Mouse (Mus musculus): ENCODE measurements at regions not wholly inside any gene's neighbourhood (a gene's known extent, or its start where the extent isn't known, plus 50 kb on each side); places are given as distances from the start of the nearest gene placed in this dataset.

DNA sequence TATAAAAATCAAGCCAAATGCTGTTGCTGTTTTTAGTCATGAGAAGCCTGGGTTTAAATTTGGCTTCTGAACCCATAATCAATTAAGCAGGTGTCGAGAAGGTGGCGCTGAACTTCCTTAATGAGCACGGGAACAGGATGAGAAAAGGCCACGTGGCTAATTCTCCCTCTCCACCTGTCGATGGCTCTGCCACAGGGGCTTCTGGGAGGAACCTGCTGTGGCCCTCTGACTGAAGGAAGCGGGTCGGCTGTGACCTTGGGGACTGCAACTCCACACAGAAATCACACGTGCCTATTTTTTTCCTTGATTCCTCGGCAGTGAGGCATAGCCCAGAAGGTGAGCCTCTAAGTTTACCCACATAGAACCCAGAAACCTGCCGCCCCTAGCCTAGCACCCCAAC is 244.8 kb upstream of the Sulf2 start:
- no peak for DNase-seq

DNA sequence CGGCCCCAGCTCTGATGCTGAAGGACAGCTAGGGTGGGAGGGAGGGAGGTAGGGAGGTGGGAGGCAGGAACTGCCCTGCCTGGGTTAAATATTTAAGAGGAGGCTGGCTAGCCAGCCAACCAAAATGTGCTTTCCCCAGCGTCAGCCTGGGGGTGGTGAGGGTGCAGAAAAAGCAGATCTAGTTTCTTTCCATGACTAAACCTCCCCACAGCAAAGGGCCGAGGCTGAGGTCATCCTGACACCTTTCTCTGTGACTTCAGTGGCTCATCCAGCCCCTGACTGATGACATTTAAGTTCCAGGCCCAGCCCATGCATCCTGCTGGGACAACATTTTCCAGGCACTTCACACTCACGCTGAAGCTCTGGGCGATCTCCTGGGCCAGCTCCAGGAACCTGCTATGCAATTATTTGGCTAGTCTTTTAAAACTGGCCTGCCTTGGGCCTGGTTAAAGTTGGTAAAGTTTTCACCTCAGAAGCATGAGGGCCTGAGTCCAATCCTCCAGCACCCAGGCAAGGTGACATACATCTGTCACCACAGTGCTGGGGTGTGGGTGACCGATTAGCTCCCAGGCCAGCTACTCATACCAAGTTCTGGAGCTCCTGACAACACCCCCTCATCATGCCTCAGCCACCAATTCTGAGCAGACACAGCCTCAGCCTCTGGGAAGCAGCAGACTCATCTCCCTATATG is 243.8 kb upstream of the Sulf2 start:
- DNase-seq = peak; percentile 44 to 52

- DNase-seq = no peak
Measured at GRCm38 (mm10) chr2:166398774-166399139, 243.3 kb upstream of the Sulf2 start.

DNA sequence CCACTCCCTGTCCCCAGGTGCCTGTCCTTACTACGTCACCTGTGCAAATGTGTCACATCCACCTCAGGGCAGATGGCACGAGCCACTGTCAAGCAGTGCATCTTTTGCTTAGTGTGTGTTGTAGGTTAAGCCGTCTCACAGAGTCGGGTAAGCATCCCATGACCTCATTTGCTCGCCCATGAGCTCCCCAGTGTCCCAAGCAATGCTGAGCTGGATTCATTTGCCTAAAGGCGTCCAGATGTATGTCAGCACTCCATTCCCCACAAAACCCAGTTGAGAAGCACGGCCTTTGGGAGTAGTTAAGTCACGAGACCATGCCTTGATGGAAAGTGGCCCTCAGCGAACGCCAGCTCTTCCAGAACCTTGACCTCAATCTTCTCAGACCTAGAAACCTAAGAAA is 242.7 kb upstream of the Sulf2 start:
- DNase-seq = no peak

GRCm38 (mm10) chr2:166394666-166395065 is 239.2 kb upstream of the Sulf2 start:
- no peak for DNase-seq

DNA sequence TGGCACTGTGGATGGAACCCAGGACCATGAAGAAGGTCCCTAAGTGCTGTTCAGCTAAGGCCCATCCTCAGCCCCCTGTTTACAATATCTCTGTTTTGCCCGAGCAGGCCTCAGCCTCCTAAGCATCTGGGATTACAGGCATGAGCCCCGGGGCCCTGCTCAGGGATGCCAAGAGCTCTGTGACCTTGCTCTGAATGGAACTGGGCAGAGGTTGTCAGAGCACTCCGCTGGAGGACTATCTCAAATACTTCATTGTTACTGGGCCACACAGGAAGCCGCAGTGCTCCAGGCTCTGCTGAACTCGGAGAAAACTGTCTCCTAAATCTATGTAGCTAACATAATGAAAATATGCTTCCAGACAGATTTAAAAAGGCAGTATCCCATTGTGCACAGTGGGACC is 235.7 kb upstream of the Sulf2 start:
- DNase-seq = no peak

DNA sequence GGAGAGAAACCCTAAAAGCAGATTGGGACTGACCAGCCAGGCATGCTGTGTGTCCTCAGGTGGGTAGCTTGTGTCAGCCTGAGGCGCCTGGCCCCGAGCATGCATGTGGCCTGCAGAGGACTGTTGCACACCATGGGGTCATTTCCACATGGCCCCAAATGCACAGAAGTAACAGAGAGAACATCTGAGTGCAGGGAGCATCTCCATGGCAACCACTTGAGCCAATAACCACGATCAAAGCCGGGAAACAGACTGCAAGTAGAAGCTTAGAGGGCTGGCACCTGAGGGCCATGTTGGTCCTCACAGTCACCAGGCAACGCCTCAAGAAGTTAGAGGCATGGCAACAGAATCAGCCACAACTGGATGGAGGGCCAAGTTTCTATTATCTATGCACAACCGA is 232.6 kb upstream of the Sulf2 start:
- DNase-seq = no peak

DNA sequence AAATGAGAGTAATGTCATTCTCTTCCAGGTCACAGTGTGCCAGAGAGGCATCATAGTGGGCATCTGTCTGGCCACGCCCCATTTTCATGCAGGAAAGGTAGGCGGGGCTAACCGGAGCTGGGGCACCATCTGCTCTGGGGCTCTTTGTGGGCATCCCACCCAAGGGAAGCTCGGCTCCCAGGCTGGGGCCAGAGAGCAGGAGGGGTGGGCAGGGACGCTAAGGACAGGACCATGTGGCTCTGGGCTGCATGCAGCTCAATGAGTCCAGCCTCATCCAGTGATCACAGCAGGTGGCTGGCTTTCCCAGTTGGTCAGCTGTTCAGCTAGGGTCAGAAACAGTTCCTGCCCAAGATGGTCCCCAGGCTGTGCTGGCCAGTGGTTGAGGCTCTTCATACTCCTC is 231.4 kb upstream of the Sulf2 start:
- DNase-seq = no peak

- no peak for DNase-seq
Measured at GRCm38 (mm10) chr2:166384583-166384982, 229.1 kb upstream of the Sulf2 start.

DNA sequence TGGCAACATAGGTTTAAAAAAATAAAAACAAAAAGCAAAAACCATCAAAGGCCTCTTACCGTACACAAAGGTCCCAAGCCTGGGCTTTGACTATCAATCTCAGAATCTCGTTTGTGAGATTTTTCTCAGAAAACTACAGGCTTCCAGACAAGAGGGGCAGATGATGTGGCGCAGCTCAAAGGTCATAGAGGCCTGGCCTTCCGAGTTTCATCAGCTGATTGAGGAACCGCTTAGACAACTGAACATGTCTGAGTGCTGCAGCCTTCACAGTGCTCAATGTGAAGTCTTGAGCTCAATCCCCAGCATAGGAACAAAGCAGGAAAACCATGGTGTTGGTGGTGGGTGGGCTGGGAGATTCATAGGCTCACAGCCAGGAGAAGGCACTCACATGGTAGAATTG is 227.9 kb upstream of the Sulf2 start:
- DNase-seq = no peak

- DNase-seq = no peak
Measured at GRCm38 (mm10) chr2:166382180-166382579, 226.7 kb upstream of the Sulf2 start.

DNA sequence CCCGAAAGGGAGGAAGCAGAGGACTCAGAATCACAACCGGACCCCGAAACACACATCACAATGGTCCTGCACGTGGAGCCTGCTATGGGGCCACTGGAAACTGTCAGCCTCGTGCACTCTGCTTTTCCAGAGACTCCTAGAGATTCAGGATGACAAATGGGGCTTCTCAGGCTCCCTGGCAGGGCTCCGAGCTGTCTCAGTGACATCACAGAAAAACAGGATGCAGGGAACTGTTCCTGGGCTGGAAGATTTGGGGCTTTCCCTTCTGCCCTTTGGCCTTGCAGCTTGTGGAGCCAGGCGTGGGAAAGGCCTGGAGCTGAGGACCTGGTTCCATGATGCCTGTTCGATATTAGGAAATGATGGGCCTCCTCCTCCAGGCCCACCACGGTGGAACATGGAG is 225.4 kb upstream of the Sulf2 start:
- peak; percentile 69 to 77 for DNase-seq

GRCm38 (mm10) chr2:166378325-166378724 is 222.9 kb upstream of the Sulf2 start:
- no peak for DNase-seq

DNA sequence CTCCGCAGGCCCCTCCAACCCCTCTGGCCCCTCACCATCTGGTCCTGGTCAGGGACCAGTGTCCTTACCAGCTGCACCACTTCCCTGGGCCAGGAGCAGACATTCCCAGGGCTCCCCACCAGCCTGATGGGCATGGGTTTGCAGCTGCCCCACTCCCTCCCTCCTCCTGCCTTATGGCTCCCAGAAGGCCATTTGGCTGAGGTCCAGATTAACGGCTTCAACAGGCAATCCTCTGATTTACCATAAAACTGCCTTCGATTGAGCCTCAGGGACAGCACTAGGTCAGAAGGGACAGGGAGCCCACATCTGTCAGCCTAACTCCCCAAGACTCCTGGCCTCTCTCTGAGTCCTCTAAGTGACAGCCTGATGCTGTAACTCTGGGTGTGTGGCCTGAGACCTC is 221.9 kb upstream of the Sulf2 start:
- no peak for DNase-seq

- DNase-seq = no peak
Measured at GRCm38 (mm10) chr2:166375639-166376038, 220.2 kb upstream of the Sulf2 start.

DNA sequence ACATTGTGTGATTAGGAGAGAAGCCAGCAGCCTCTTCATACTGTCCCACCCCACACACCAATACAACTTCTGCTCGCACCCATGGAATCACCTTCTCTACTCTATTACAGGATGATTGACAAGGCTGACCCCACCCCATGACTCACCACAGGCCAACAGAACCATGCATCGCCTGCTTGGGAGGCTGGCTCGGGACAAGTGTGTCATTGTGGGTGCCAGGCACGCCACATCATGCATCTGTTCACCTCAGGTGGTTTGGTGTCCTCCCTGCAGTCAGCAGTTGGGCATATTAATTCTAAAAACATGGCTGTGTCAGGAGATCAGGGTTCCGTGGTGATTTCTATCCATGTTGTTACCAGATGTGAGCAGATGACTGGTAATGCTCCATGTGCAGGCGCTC is 215.3 kb upstream of the Sulf2 start:
- no peak for DNase-seq

DNA sequence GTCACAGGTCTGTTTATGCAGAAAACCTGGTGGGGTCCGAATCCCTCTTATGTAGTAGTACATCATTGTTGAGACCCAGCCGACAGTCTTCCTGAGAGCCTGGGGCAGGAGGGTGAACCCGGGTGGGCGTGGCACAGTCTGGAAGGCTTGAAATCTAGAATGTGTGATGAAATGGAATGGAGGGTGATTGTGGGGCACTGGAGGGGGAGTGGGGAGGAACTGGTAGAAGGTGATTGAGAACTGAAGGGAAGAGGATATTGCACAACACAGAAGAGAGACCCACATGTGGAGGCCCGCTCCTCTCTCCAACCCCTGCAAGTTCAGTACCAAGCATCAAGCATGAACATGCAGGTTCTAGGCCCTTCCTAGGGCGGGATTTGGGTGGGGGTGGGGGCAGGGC is 206.2 kb upstream of the Sulf2 start:
- DNase-seq = no peak

DNA sequence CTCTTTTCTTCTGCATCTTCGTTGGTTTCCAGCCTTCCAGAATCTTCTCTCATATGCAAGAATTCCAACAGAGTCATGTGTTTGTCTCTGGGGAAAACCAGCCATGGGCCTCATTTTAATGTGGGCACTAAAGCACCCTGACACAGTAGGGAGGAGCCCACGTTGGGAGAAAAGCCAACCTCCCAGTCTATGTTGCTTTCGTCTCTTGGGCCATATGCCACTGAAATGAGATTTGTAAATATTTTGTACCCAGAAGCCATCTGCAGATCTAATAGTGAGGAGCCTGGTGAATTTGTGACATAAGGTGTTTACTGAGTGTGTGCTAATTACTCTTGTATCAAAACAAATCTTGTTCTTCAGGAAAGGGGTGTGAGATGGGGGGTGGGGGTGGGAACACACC is 205.3 kb upstream of the Sulf2 start:
- DNase-seq = no peak

DNA sequence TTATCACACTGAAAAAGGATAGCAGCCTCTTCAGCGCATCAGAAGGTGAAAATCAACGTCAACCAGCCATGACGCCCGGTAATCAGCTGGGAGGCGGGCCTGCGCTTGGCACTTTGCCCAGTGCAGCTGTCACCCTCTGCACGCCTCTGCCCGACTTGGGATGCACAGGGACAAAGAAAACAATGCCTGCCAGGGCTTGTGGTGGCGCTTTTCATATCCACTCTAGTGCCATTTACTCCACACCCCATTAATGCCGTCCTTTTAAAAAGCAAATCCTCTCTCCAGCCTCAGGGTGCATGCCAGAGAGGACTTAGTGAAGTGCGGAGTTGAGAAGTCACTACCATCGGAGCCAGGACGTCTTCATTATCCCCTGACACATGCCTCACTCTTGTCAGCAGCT is 204.5 kb upstream of the Sulf2 start:
- DNase-seq = no peak

GRCm38 (mm10) chr2:166357824-166358223 is 202.4 kb upstream of the Sulf2 start:
- no peak for DNase-seq

- DNase-seq = no peak
Measured at GRCm38 (mm10) chr2:166355944-166356343, 200.5 kb upstream of the Sulf2 start.

DNA sequence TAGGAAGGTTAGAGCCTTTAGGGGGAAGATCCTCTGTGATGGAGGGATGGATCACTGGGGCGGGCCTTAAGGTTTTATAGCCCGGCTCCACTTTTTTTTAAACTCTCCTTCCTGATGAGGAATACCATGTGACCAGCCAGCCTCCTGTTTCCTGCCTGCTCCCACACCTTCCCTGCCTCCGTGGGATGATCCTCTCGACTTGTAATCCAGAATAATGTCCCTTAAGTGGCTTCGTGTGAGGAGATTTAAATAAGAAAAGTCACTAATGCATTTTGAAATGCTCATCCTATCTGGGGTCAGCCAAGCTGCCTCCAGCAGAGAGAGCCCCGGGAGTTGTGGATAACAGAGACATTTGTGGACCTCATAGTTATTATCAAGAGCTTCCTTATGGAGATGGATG is 200.0 kb upstream of the Sulf2 start:
- no peak for DNase-seq

DNA sequence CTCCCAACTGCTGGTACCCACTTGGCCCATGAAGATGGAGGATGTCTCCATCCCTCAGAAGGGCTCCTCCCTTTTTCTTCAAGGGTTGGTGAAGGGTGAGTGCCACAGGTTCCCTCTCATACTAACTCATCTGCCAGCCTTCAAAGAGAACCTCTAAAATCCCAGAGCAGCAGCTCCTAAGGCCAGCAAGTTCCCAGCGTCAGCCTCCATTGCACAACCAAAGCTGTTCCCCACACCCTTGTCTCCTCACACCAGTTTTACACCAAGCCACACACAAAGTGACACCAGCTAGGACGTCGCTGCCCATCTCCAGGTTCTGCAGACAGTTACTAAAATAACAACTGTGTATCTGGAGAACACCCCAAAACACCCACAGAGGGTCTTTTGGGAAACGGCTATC is 198.9 kb upstream of the Sulf2 start:
- DNase-seq = no peak

DNA sequence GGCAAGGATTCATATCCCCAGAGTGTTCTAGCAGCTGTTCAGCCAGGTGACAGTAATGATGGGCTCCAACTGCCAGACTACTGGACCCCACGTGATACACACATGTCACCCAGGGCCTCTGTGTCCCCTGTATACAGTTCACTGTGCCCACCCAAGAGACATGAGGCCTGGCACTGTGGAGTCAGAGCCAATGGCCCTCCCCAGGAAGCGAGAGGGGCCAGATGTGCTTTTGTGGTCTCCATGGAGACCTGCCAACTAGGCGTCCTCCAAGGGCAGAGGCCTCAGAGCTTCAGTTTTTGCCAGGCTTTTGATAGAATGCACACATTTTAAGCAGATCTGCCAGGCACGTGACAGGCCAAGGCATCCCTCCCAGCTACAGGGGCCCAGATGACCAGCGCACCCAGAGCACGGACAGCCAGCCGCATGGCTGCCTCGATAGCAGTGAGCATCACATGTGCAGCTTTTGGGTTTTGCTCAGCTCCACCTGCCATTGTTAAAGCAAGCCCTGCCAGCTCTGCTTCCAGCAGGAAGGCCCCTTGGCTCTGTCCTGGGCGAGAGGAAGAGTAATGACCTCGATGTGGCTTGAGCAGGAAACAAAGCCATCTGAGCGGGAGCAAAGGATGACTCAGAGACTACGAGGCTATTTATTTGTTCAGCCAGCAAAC is 198.1 kb upstream of the Sulf2 start:
- peak; percentile 29 to 39 for DNase-seq

DNA sequence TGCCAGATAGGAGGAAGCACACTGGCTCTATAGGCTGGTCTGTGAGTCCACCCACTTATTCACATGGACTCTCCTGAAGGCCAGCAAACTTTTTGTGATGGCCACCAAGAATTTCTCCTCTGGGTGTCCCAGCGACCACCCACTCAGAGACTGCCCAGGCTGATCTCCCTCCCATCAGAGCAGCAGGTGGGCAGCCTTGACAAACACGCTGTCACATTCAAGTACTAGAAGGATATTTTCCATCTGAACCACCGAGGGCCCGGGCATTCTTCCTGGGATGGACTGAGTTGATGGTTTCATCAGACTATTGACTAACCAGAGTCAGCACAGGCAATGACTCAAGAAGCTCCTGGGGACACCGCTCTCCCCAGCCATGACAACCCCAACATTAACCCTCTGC is 196.5 kb upstream of the Sulf2 start:
- DNase-seq = no peak
